Mouse (Mus musculus) heart, adult 8-10 months (tissue): ENCODE results near the gene Mlycd. TPM values are rescaled to one million over a fixed set of nuclear protein-coding genes. Genes with fewer than 3 reads are reported as not detected.

Source experiments
- DNase-seq: peaks from one replicate; pipeline ENCODE4 v3.0.0; 2022; ENCODE audit warnings: low spot score
- total RNA-seq, 4 experiments: library from RNA; stranded (reverse); gene quantifications; 2 replicates each; pipeline ENCODE4 v1.2.4; 2022

Mlycd gene
- total RNA-seq, 4 experiments from 2014 or later: 102 to 129 (median 123) TPM

- DNase-seq: no peak
Measured at GRCm38 (mm10) chr8:119403912-119404311, 9.2 kb downstream of the Mlycd start.

DNA sequence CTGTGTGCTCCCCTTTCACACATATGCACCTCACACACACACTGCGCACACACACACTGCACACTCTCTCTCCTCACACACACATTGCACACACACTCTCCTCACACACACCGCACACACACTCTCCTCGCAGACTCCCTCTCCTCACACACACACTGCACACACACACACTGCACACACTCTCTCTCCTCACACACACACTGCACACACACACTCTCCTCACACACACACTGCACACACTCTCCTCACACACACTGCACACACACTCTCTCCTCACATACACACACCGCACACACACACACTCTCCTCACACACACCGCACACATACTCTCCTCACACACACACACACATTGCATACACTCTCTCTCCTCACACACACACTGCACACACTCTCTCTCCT, 10.0 kb downstream of the Mlycd start:
- DNase-seq: no peak

DNA sequence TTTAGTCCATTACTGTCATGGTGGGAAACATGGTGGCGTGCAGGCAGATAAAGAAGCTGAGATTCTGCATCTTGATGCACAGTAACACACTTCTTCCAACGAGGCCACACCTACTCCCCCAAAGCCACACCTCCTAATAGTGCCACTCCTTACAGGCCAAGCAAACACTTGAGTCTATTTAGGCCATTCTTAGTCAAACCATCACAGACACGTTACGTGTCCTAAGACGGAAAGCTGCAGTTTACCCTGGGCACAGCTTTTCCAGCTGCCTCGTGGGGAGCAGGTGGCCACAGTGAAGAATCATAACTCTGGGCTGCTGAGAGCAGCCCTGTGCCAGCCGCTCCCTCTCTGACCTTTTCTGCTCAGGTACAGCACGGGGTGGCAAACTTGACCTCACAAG, 13.6 kb downstream of the Mlycd start:
- DNase-seq: no peak

DNA sequence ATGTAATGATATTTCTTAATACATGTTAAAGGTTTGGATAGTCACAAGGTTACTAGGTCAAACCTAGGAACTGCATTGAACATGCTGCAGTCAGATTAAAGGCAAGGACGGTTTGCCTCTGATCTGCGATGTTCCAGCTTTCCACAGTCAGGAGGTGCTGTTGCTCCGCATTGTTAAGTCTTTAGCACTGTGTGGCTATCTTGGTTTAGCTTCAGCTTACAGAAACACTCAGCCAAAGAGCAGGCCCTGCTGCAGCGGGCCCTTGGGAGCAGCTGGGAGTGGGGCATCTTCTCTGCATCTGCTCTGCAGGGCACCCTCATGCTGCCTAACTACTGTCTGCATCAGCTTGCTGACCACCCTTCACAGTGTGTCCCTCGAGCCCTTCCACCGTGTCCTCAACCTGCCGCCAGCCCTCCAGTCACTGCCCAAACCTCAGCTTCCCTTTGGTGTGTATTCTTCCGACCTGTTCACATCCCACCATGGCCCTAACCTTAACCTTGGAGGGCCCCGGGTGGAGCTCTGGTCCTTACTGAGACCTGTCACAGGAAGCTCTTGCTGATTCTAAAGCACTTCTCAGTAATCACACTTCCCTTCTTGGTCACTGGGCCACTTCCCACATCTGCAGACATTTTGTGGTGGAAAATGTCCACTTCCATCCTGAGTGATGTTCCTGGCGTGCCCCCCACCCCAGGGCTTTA, 17.5 kb downstream of the Mlycd start:
- no peak for DNase-seq

DNA sequence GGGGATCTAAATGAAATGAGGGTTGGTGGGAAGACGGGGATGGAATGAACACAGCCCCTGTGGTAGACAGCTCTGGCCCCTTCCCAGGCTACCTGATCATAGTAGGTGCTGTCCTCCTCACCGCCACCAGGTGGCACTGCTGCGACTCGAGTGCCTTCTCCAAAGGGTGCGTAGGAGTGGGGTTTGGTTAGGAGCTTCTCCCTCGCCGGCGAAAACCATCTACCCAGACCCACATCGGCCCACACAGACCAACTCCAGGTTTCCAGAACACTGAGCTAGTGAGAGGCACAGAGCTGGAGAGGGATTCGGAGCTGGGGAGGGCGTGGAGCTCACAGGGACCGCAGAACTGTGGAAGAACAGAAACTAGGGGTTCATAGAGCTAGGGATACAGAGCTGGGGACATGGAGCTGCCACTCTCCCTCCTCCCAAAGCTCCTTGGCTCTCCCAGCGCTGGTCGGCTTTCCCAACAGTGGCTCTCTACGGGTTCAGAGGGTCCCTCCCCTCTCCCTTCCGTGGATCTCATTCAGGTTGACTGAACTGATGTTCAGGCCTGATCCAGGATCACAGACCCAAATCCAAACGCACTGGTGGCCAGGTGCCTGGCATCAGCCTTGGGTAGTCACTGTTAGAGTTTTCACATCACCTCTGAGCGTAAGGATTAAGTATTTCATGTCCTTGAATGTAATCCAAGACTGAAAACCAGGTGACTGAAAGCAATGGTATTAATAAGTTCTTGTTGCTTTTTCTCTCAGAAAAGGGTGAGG, 18.2 kb downstream of the Mlycd start:
- DNase-seq: peak; percentile 71

- no peak for DNase-seq
Measured at GRCm38 (mm10) chr8:119413605-119414004, 18.9 kb downstream of the Mlycd start.

- no peak for DNase-seq
Measured at GRCm38 (mm10) chr8:119420318-119420717, 25.6 kb downstream of the Mlycd start.

DNA sequence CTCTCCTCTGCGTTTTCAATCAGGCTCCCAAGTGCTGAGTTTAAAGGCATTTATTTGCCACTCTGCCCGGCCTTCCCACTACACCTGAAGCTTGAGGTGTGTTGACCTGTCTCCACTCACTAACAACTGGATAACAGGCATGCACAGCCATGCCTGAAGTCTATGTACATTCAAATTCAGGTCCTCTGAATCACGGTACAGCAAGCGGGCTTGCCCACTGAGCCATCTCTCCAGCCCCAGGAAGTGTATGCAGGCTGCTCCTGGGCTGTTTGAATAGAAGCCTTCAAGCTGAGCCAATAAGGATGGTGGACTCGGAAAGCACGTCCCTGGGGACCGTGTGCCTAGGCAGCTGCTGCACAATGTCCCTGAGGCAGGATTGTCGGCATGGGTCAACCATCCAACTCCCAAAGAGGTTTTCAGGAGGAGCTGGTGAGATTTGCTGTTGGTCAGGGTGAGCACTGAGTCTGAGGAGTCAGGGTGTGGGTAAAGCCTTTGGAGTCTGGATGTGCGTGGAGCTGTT, 27.0 kb downstream of the Mlycd start:
- DNase-seq: no peak

- DNase-seq: no peak
Measured at GRCm38 (mm10) chr8:119422123-119422711, 27.5 kb downstream of the Mlycd start.

DNA sequence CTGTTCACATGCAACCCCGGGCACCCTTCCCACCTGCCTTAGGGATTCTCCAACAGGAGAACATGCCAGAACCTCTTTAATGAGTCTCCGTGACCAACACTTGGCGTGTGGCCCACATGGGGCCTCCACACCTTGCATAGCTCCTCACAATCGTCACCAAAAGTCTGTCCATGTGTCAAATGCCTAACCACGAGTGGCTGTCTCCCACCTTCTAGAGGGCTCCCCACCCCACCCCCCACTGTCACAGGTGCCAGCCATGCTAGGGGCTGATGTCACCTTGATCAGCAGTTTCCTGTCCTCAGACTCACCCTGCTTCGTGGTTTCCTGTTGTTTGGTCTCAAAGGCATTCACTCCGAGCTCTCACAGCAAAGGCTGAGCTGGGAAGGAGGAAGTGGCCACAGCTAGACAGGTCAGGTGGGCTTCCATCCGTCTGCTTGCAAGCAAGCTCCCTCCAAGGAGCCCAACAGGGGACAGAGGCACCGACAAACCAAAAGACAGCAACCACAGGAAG, 29.0 kb downstream of the Mlycd start:
- peak; percentile 73 for DNase-seq

DNA sequence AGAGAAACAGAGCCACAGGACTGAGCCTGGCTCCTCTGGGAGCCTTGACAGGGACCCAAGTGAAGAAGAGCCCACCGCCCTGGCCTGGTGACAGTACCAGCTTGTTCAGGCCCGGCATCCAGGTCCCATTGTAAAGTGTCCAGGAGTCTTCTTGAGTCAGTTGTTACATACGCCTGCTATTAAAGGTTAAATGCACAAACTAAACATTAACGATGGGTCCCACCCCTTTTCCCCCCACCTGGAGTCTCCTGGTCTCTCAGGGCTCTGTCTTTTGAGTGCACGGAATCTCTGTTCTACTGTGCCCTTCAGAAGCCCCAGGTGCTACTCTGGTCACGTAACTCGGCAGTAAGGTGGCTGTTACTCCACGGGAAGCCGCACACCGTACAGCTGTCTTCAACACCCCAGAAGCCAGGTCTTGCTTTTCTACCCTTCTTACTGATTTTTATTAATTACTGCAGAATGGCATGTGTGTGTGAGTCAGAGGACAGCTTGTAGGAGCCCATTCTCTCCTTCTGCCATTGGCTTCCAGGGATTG, 29.6 kb downstream of the Mlycd start:
- no peak for DNase-seq

- no peak for DNase-seq
Measured at GRCm38 (mm10) chr8:119424740-119425139, 30.1 kb downstream of the Mlycd start.

GRCm38 (mm10) chr8:119425533-119425932, 30.9 kb downstream of the Mlycd start:
- DNase-seq: peak; percentile 83

DNA sequence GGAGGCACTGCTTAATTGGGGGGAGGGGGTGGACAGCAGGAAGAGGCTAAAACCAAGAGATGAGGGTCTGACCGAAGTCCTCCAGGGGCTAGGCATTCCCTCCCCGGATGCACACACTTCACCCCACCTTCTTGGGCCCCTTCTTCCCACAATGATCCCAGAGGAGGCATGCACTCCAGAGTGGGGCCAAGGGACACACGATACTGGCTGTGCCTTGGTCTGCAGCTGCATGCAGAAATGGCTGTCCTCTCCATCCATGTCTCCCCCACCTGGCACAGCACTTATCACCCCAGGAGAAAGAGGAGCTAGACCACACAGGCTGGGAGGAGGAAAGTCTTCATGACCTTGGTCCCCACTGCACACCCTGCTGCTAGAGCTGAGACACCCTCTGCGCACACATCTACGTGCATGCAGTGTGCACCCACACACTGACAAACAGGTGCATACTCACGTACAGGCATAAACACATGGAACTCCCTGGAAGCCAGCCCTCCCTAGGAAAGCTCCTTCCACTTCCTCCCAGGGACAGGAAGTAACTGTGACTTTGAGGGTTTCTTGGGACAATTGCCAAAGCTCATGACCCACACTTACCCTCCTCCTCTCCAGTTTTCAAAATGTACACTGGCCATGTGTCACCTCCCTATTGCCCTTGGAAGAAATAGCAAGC, 31.5 kb downstream of the Mlycd start:
- DNase-seq: peak; percentile 79

- peak; percentile 48 for DNase-seq
Measured at GRCm38 (mm10) chr8:119427634-119428349, 33.1 kb downstream of the Mlycd start.

DNA sequence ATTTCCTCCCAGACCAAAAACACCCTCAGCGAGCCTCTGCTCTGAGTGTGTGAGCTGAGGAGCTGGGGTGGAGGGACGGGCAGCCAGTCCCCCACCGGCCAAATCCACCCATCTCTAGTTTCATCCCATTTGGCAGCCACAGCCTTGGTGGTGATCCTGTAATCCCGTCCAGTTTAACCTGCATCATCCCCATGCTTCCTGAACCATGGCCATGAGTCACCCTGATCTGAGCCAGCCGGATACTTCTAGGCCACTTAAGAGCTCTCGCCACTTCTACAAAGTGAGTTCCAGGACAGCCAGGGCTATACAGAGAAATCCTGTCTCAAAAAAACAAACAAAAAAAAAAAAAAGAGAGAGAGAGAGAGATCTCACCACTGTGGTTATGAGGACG, 33.7 kb downstream of the Mlycd start:
- no peak for DNase-seq

DNA sequence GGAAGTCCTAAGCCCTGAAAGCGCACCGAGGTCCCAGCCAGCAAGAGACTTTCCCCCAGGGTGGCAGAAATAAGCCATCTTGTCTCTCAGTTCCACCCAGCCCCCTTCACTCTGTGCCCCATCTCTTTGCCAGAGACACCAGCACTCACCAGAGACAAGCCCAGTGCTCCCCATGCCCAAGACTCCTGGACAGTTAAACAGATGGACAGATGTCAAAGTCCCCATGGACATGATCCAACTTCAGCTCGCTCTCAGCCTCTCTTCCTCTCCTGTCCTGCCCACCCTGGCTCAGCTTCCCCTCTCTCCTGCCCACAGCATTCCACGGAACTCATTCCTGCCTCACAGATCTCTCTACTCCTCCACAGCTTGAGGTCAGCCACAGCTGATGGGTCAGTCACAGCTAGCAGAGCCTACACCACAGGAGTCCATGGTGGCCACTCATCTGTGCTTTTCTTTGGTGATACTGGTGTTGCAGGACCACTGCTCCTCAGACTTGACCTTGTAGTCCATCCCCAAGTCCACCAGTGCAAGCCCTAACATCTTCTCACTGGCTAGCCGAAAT, 34.2 kb downstream of the Mlycd start:
- no peak for DNase-seq

GRCm38 (mm10) chr8:119429552-119429951, 34.9 kb downstream of the Mlycd start:
- DNase-seq: no peak

- no peak for DNase-seq
Measured at GRCm38 (mm10) chr8:119430250-119430649, 35.6 kb downstream of the Mlycd start.

GRCm38 (mm10) chr8:119430690-119431089, 36.0 kb downstream of the Mlycd start:
- no peak for DNase-seq

- no peak for DNase-seq
Measured at GRCm38 (mm10) chr8:119432372-119432771, 37.7 kb downstream of the Mlycd start.
